8 mouse cellular contexts compared by ENCODE assay signal in genomic region chr19:47137771-47138421, GRCm38 (mm10). TPM values are rescaled to one million over a fixed set of nuclear protein-coding genes. Genes with fewer than 3 reads are reported as not detected.
DNase-seq lines count a peak whose midpoint lies in the region; ATAC-seq and TF ChIP-seq lines count a peak whose summit lies in the region.

Calhm2 (minus strand) TSS chr19:47138294.

- peak within 1 kb of the TSS; percentile 54 for H3K4me3 ChIP-seq in embryonic fibroblast, embryonic 13.5 days (ENCODE audit: insufficient read depth, low read length)
- peak within 1 kb of the TSS; percentile 59 for H3K4me3 ChIP-seq in heart, embryonic 16.5 days (ENCODE audit: low read length)
- peak within 1 kb of the TSS; percentile 62 for H3K4me3 ChIP-seq in lung, embryonic 16.5 days (ENCODE audit: low read length)

- peaks cover 4% of the 10 kb centered on the region for H3K36me3 ChIP-seq in heart, embryonic 16.5 days (ENCODE audit: control insufficient read depth, insufficient read depth)
- peaks cover 8% of the 10 kb centered on the region; the same call in 1 of the 2 replicates for H3K36me3 ChIP-seq in lung, embryonic 16.5 days (ENCODE audit: control insufficient read depth, insufficient read depth, low read length)

- DNase-seq in 416B (ENCODE audit: low read depth), result peak; percentile 64
- peak; percentile 44 for DNase-seq in MN1 (ENCODE audit: low spot score)
- peak; percentile 51 to 52 for DNase-seq in layer of hippocampus, adult 18-20 months (ENCODE audit: low spot score in 2 of 2)
- peak; percentile 42 for DNase-seq in ovary, postnatal 14 days (ENCODE audit: low spot score)
- peak; percentile 74 for DNase-seq in thymus, postnatal 4 days

- TF ChIP-seq POLR2A in embryonic fibroblast, embryonic 13.5 days (IDR thresholded peaks at IDR 0.05; ENCODE audit: low read depth, low read length), result peak; percentile 77

- H3K27ac ChIP-seq in embryonic fibroblast, embryonic 13.5 days (ENCODE audit: insufficient read depth, low read length), result peak within 1 kb of the TSS; percentile 83
- peak within 1 kb of the TSS; percentile 85 for H3K27ac ChIP-seq in heart, embryonic 16.5 days (ENCODE audit: low read length)
- H3K27ac ChIP-seq in lung, embryonic 16.5 days (ENCODE audit: low read length), result peak within 1 kb of the TSS; percentile 94

- no peaks in the 10 kb centered on the region for H3K9me3 ChIP-seq in heart, embryonic 16.5 days (replicated peaks; ENCODE audit: control insufficient read depth, low read length)
- no peaks in the 10 kb centered on the region for H3K9me3 ChIP-seq in lung, embryonic 16.5 days (ENCODE audit: control insufficient read depth, low read length)

- no peaks in the 10 kb centered on the region; the same call in 1 of the 2 replicates for H3K27me3 ChIP-seq in heart, embryonic 16.5 days (ENCODE audit: control insufficient read depth, insufficient read depth, low read length)
- H3K27me3 ChIP-seq in lung, embryonic 16.5 days (ENCODE audit: control insufficient read depth, insufficient read depth, low read depth, low read length), result no peaks in the 10 kb centered on the region

- peak; percentile 71 for ATAC-seq in heart, embryonic 16.5 days (replicated peaks; ENCODE audit: extremely low read depth, insufficient read depth, low FRiP score)
- peak; percentile 89 for ATAC-seq in lung, embryonic 16.5 days (ENCODE audit: low read depth)

- peaks cover 2% of the 10 kb centered on the region; the same call in 1 of the 2 replicates for H3K4me1 ChIP-seq in embryonic fibroblast, embryonic 13.5 days (ENCODE audit: control insufficient read depth, insufficient read depth, low read length)
- H3K4me1 ChIP-seq in heart, embryonic 16.5 days (ENCODE audit: control insufficient read depth, insufficient read depth, low read length), result peaks cover 19% of the 10 kb centered on the region
- H3K4me1 ChIP-seq in lung, embryonic 16.5 days (replicated peaks; ENCODE audit: control insufficient read depth, insufficient read depth, low read length), result peaks cover 17% of the 10 kb centered on the region

- H3K9ac ChIP-seq in heart, embryonic 16.5 days (ENCODE audit: low read length), result peak within 1 kb of the TSS; percentile 86
- H3K9ac ChIP-seq in lung, embryonic 16.5 days (ENCODE audit: low read length), result peak within 1 kb of the TSS; percentile 80

- WGBS in heart, embryonic 16.5 days, result 2% methylated on average over 28 of the region's 28 CpGs
- WGBS in lung, embryonic 16.5 days, result 4% methylated on average over 28 of the region's 28 CpGs

- peak within 1 kb of the TSS; percentile 82 for H3K4me2 ChIP-seq in heart, embryonic 16.5 days (ENCODE audit: low read depth, low read length)
- H3K4me2 ChIP-seq in lung, embryonic 16.5 days (ENCODE audit: low read depth, low read length), result peak within 1 kb of the TSS; percentile 79

- TF ChIP-seq CTCF in embryonic fibroblast, embryonic 13.5 days (IDR thresholded peaks at IDR 0.05; ENCODE audit: borderline replicate concordance, insufficient read depth, low read length), result no peak

RNA-seq across cellular contexts. Expression of gene Calhm2, which starts in this region (rescaled TPM):
- 13.7 and 15.2 TPM in 2 replicates for polyA plus RNA-seq in embryonic fibroblast, embryonic 13.5 days (2011; ENCODE audit: insufficient read length, low read depth, missing spikeins)
- 5.2 and 5.6 TPM in 2 replicates for polyA plus RNA-seq in heart, embryonic 16.5 days (2015; fragmentation: Nextera tagmentation; extraction: Ambion mirVana)
- 1 to 10 TPM; 5.4 to 6.3 TPM for total RNA-seq in layer of hippocampus, adult 18-20 months (2021)
- 7.8 and 8.3 TPM in 2 replicates for polyA plus RNA-seq in lung, embryonic 16.5 days (2015; fragmentation: Nextera tagmentation; extraction: Ambion mirVana)

Comparison
In these comparisons a context has a peak if more than half of its experiments do, and no peak if none do; other contexts are left out.
1. Peak in every context shown above with its lines: DNase-seq, ATAC-seq, H3K4me3 ChIP-seq and H3K27ac ChIP-seq.